Mouse (Mus musculus): ENCODE measurements around the gene Olfr796.

Olfr796 gene

GRCm38 (mm10) chr10:129612470-129612869, at the start of gene Olfr796:
Gene Olfr796 (minus strand): TSS chr10:129612570.
- DNase-seq (ENCODE audit: low spot score in 2 of 2) = no peak

GRCm38 (mm10) chr10:129657394-129657793, 45.0 kb upstream of the Olfr796 start, which contains the start of gene Olfr800:
Gene Olfr800 (plus strand): TSS chr10:129657694.
- DNase-seq (ENCODE audit: low spot score in 2 of 2) = no peak

GRCm38 (mm10) chr10:129651763-129652162, 39.4 kb upstream of the Olfr796 start:
- DNase-seq (ENCODE audit: low spot score in 2 of 2) = no peak

GRCm38 (mm10) chr10:129637184-129637583, 24.8 kb upstream of the Olfr796 start, which contains the start of gene Olfr799:
Gene Olfr799 (plus strand): TSS chr10:129637484.
- DNase-seq (ENCODE audit: low spot score in 2 of 2) = no peak

- DNase-seq (ENCODE audit: low spot score in 2 of 2) = no peak
Observed at GRCm38 (mm10) chr10:129627834-129628233, 15.5 kb upstream of the Olfr796 start, which contains the start of gene Olfr798. Gene Olfr798 (minus strand): TSS chr10:129627934.

- no peak for DNase-seq (ENCODE audit: low spot score in 2 of 2)
Observed at GRCm38 (mm10) chr10:129623251-129623650, 10.9 kb upstream of the Olfr796 start.

GRCm38 (mm10) chr10:129621724-129622123, 9.4 kb upstream of the Olfr796 start:
- no peak for DNase-seq (ENCODE audit: low spot score in 2 of 2)

- no peak for DNase-seq (ENCODE audit: low spot score in 2 of 2)
Observed at GRCm38 (mm10) chr10:129577066-129577465, 35.3 kb downstream of the Olfr796 start.

- DNase-seq (ENCODE audit: low spot score in 2 of 2) = no peak
Observed at GRCm38 (mm10) chr10:129567355-129567754, 45.0 kb downstream of the Olfr796 start, which contains the start of gene Olfr794. Gene Olfr794 (plus strand): TSS chr10:129567655.

All from right cerebral cortex, adult 2 months (tissue).